In the genomic region with DNA sequence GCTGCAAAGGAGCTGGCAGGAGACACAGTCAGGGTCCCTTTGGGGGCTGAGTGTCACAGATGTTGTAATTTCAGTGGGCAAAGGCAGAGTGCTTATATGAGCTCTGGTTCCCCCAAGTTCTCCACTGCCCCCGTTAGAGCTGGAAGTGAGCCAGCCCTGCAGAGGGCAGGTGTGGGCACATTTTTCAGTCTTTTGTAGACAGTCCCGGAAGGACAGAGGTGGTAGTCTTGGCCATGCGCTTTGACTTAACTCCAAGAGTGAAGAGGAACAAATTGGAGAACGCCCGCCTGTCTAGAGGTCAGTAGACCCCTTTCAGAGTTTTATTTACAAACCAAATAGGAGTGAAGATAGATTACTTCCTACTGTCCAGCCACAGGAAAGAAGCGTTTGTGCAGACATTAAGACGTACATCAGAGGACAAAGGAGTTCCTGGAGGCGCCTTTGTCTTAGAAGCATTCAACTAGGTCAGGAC, we compare ENCODE assay signal across 10 mouse cellular contexts.
A peak's percentile ranks its signal among the peaks of the same experiment; 100 is the strongest.
DNase-seq lines count a peak whose midpoint lies in the region; ATAC-seq lines count a peak whose summit lies in the region.
"Had no signal": no experiment of that assay in that cellular context is flagged by ENCODE, and none has a peak within 500 bp of the region (broad histone marks: within the 10 kb centered on the region; RNA-seq: fewer than 3 reads in every experiment).

No protein-coding gene starts in this region.

- peaks cover 2% of the 10 kb centered on the region; the same call in 1 of the 2 replicates for H3K36me3 ChIP-seq in midbrain, embryonic 10.5 days
- H3K36me3 ChIP-seq in midbrain, embryonic 15.5 days (replicated peaks) = no peaks in the 10 kb centered on the region
- no peaks in the 10 kb centered on the region for H3K36me3 ChIP-seq in kidney, embryonic 16.5 days (ENCODE audit: insufficient read depth, low read length)
- H3K36me3 ChIP-seq in stomach, embryonic 15.5 days = no peaks in the 10 kb centered on the region
- H3K36me3 ChIP-seq: heart, embryonic 12.5 days had no signal

- H3K4me3 ChIP-seq in midbrain, embryonic 10.5 days = no peak overlapping the region
- H3K4me3 ChIP-seq in midbrain, embryonic 15.5 days = no peak overlapping the region
- H3K4me3 ChIP-seq in kidney, embryonic 16.5 days (ENCODE audit: low read length) = no peak overlapping the region
- no peak overlapping the region for H3K4me3 ChIP-seq in stomach, embryonic 15.5 days (replicated peaks)
- H3K4me3 ChIP-seq: heart, embryonic 12.5 days had no signal

- no peak for ATAC-seq in midbrain, embryonic 15.5 days (replicated peaks)
- ATAC-seq in kidney, embryonic 16.5 days (ENCODE audit: low FRiP score, low TSS enrichment) = peak; percentile 66
- ATAC-seq in stomach, embryonic 15.5 days (ENCODE audit: insufficient read depth, low FRiP score, low read depth) = no peak
- no peak for ATAC-seq in monocyte, adult 5-6 weeks (replicated peaks; ENCODE audit: insufficient number of reproducible peaks, low FRiP score, low TSS enrichment, poor library complexity, severe bottlenecking)

- DNase-seq in embryo, embryonic 10 days (ENCODE audit: low spot score) = peak; percentile 56
- no peak for DNase-seq in embryo, embryonic 11 days
- no peak for DNase-seq in midbrain, embryonic 10.5 days (ENCODE audit: low spot score)
- DNase-seq in thymus, postnatal 4 days = no peak
- DNase-seq: cerebellum, adult 18-20 months had no signal

- 0 out of 2 replicates have a peak, but pooled peaks cover 4% of the 10 kb centered on the region for H3K27me3 ChIP-seq in midbrain, embryonic 10.5 days (ENCODE audit: low read depth, poor library complexity, severe bottlenecking)
- H3K27me3 ChIP-seq in midbrain, embryonic 15.5 days (replicated peaks) = 0 out of 2 replicates have a peak, but pooled peaks cover 7% of the 10 kb centered on the region
- H3K27me3 ChIP-seq in kidney, embryonic 16.5 days (ENCODE audit: insufficient read depth, low read length) = no peaks in the 10 kb centered on the region
- no peaks in the 10 kb centered on the region for H3K27me3 ChIP-seq in stomach, embryonic 15.5 days (replicated peaks)
- H3K27me3 ChIP-seq: heart, embryonic 12.5 days had no signal

- WGBS in midbrain, embryonic 10.5 days = 57% methylated on average over 8 of the region's 8 CpGs
- WGBS in midbrain, embryonic 15.5 days = 34% methylated on average over 8 of the region's 8 CpGs
- 9% methylated on average over 8 of the region's 8 CpGs for WGBS in kidney, embryonic 16.5 days
- WGBS in stomach, embryonic 15.5 days = 38% methylated on average over 8 of the region's 8 CpGs

- H3K4me1 ChIP-seq in midbrain, embryonic 10.5 days = peaks cover 73% of the 10 kb centered on the region
- H3K4me1 ChIP-seq in midbrain, embryonic 15.5 days = peaks cover 18% of the 10 kb centered on the region
- H3K4me1 ChIP-seq in kidney, embryonic 16.5 days (ENCODE audit: insufficient read depth, low read length) = peaks cover 93% of the 10 kb centered on the region
- H3K4me1 ChIP-seq in stomach, embryonic 15.5 days = peaks cover 58% of the 10 kb centered on the region

- H3K9me3 ChIP-seq in midbrain, embryonic 10.5 days (replicated peaks) = no peaks in the 10 kb centered on the region
- H3K9me3 ChIP-seq in midbrain, embryonic 15.5 days = no peaks in the 10 kb centered on the region
- no peaks in the 10 kb centered on the region for H3K9me3 ChIP-seq in kidney, embryonic 16.5 days (ENCODE audit: low read length)
- H3K9me3 ChIP-seq in stomach, embryonic 15.5 days = no peaks in the 10 kb centered on the region
- H3K9me3 ChIP-seq: heart, embryonic 12.5 days had no signal

- no peak overlapping the region for H3K9ac ChIP-seq in midbrain, embryonic 15.5 days
- H3K9ac ChIP-seq in kidney, embryonic 16.5 days (replicated peaks; ENCODE audit: low read length) = peak overlapping the region; percentile 2; the same call in 1 of the 2 replicates
- no peak overlapping the region for H3K9ac ChIP-seq in stomach, embryonic 15.5 days
- H3K9ac ChIP-seq: heart, embryonic 12.5 days had no signal

- H3K4me2 ChIP-seq in midbrain, embryonic 15.5 days = no peak overlapping the region
- H3K4me2 ChIP-seq in kidney, embryonic 16.5 days (replicated peaks; ENCODE audit: low read depth, low read length) = peak overlapping the region; percentile 35
- H3K4me2 ChIP-seq in stomach, embryonic 15.5 days = no peak overlapping the region
- H3K4me2 ChIP-seq: heart, embryonic 12.5 days had no signal

- H3K27ac ChIP-seq in midbrain, embryonic 10.5 days (replicated peaks) = 0 out of 2 replicates have a peak overlapping the region, but pooled peaks have one; percentile 52
- no peak overlapping the region for H3K27ac ChIP-seq in midbrain, embryonic 15.5 days
- peak overlapping the region; percentile 89 for H3K27ac ChIP-seq in kidney, embryonic 16.5 days (ENCODE audit: low read length)
- 0 out of 2 replicates have a peak overlapping the region, but pooled peaks have one; percentile 35 for H3K27ac ChIP-seq in stomach, embryonic 15.5 days
